In genomic region chr19:14578698-14579097, GRCm38 (mm10) we compare ENCODE assay signal across 21 mouse cellular contexts.
"Had no signal": no experiment of that assay in that cellular context is flagged by ENCODE, and none has a peak within 500 bp of the region (broad histone marks: within the 10 kb centered on the region; RNA-seq: fewer than 3 reads in every experiment).

No protein-coding gene starts in this region.

- H3K4me3 ChIP-seq: limb, embryonic 12.5 days; limb, embryonic 15.5 days; liver, embryonic 15.5 days; midbrain, embryonic 10.5 days; midbrain, embryonic 13.5 days; neural tube, embryonic 12.5 days; neural tube, embryonic 15.5 days had no signal

- H3K4me1 ChIP-seq: midbrain, embryonic 10.5 days; neural tube, embryonic 12.5 days; neural tube, embryonic 15.5 days had no signal

- H3K27ac ChIP-seq: limb, embryonic 12.5 days; limb, embryonic 15.5 days; liver, embryonic 15.5 days; macrophage; midbrain, embryonic 10.5 days; midbrain, embryonic 13.5 days; neural tube, embryonic 12.5 days; neural tube, embryonic 15.5 days; stomach, postnatal 0 days had no signal

- H3K36me3 ChIP-seq: liver, embryonic 15.5 days; neural tube, embryonic 12.5 days; neural tube, embryonic 15.5 days had no signal

- ATAC-seq: midbrain, embryonic 13.5 days; midbrain, embryonic 16.5 days had no signal

- H3K27me3 ChIP-seq: limb, embryonic 12.5 days; limb, embryonic 15.5 days; liver, embryonic 15.5 days; megakaryocyte, embryonic 14.5 days; midbrain, embryonic 13.5 days; neural tube, embryonic 12.5 days; neural tube, embryonic 15.5 days had no signal

- DNase-seq: kidney, adult 9 months; kidney, postnatal 14 days; kidney, postnatal 4 days; left cerebral cortex, postnatal 4 days; lung, adult 2 months; lung, postnatal 14 days; right cerebral cortex, adult 18-20 months; right cerebral cortex, postnatal 14 days; right cerebral cortex, postnatal 4 days; thymus, postnatal 25 days had no signal
